Mouse (Mus musculus) A20 (cell line): ENCODE results near the gene Rxfp1.

Experiments used
- DNase-seq: peaks from one replicate; pipeline ENCODE4 v3.0.0-alpha.2; 2011; ENCODE audit warnings: low read depth, low spot score

The Rxfp1 gene

DNA sequence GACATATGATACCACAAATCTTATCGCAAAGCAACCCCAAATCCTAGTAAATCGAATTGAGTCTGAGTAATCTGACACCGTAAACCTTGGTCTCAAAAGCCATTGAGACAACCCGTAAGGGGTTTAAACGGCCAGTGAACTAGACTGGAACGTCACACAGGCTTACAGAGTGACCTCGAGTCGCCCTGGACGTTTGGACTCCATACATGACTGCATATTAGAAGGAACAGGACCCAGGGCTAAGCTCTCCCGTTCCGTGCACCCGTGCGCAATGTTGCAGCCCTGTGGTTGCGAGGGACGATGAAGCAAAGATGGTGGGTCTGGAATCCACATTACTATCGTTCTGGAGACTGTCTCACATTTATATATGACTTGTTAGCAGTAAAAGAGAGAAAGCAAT, 65.5 kb downstream of the Rxfp1 start:
- no peak for DNase-seq

DNA sequence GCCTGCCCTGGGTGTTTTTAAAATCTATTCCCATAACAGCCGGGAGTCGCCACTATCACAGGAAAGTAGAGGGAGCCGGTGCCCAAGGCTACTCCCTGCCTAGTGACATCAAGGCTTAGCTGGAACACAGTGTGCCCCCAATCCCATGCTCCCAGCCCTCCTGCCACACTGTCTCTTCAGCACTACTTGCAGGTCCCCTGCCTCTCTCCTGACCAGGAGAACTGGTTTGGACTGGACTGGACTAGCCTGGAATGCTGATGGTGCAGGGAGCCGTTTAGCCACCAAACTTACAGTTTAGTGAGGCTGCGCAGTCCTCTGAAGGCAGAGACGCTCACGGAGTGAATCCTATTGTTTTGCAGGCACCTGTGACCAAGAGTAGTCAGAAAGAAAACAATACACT, 67.1 kb downstream of the Rxfp1 start:
- DNase-seq = no peak

DNA sequence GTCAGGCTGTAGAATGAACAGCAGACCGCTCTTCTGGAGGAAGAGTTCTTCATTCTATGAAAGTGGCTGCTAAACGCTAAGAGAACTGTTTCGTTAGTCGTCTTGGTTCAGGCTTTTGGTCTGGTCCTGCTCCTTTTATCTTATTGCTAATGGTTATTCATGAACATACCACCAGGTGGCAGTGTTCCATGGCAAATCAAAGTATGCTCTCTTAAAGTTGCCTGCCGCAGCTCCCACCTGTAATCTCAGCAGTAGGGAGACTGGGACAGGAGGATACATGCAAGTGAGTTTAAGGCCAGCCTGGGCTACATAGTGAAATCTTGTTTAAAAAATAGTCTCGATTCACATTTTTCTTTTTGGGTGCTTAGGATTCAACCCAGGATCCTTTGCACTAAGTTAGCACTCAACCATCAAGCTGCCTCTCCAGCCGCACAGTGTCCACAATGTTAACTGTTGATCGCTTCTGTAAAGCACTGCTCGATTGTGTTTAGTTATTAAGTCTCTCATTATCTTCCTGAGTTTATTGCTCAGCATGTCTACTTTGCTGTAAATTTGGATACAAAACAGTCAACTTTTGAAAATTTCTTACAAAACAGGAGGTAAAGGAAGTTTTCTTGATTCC, 72.8 kb downstream of the Rxfp1 start:
- DNase-seq = peak; percentile 77

DNA sequence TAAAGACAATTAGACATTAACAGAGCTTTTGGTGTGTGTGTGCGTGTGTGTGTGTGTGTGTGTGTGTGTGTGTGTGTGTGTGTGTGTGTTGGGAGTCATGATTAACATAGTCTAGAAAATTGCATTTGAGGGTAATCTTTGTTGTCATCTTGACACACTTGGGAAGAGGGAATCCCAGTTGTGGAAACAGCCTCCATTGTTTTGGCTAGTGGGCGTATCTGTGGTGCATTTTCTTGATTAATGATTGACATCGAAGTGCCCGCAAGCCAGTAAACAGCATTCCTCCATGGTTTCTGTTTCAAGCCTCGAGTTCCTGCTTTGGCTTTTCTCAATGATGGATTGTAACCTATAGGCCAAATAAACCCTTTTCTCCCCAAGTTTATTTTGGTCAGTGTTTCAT, 81.0 kb downstream of the Rxfp1 start:
- no peak for DNase-seq

DNA sequence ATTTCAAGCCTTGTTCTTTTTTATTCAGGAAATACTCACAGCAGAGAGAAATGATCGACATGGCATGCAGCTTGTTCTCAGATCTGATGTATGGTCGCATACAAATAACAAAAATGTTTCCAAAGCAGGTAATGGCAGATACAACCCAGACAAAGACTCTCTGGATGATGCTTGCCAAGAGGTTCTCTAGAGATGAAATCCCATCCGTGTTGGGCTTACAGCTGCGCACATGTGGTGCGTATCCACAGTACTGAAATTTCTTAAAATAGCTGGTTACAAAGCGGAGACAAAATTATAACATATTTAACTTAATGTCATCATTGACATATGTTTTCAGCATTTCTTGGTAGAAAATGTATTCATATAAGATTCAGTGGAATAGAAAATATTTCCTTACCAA, 85.6 kb downstream of the Rxfp1 start:
- no peak for DNase-seq

DNA sequence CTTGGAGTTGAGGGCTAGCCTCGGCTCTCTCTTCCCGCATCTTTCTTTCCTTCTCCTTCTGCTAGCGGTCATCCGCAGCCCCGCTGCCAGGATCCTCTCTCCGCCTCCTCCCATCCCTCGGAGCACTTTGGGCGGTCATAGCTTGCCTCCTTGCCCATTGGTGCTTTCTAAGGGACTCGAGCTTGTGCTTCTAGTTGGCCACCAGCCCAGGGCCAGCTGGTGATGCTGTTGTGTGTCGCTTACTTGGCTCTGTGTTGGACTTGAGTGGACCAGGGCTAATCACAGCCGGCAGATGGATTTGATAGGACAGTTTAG, 108.3 kb downstream of the Rxfp1 start, which contains the start of gene Etfdh:
Etfdh (minus strand) TSS at position 85 of the 315 bp plus-strand sequence.
- no peak for DNase-seq

DNA sequence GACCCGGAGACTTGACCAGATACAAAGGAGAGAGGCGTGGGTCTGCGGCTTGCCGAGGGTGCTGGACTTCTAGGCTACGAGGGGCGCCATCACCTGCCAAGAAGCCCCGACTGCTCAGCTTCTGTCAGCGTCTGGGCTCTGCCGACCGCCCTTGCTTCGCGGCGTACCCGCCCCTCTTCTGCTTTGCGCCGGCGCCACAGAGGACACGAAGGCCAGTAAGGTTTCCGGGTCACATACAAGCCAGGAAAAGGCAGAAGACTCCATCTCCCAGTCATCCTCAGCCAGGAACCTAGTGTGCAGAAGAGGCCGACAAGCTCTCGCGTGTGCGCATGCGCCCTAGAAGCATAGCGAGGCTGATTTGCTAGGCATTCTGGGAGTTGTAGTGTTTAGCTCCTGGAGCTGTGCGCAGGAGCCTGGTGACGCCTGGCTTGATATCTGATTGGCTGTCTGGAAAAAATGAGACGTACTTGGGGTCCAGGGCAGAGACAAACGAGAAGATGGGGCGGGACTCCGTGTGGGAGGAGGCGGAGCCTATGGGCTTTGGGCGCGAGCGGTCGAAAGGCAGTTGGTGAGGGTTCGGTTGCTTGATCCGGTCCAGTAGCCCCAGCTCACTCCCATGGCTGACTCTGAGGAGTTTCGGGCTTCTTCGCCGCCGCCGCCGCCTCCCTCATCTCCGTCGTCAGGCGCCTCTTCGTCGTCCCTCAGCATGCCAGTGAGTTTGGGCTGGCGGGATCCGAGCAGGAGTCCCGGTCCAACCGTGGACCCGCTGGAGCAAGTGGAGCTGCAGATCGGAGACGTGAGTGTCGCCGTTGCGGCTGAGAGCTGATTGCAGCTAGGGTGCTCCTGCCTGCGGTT, 108.9 kb downstream of the Rxfp1 start, which contains the start of gene 4930579G24Rik:
4930579G24Rik (plus strand) TSS at position 519 of the 855 bp plus-strand sequence.
- peak; percentile 99 for DNase-seq

DNA sequence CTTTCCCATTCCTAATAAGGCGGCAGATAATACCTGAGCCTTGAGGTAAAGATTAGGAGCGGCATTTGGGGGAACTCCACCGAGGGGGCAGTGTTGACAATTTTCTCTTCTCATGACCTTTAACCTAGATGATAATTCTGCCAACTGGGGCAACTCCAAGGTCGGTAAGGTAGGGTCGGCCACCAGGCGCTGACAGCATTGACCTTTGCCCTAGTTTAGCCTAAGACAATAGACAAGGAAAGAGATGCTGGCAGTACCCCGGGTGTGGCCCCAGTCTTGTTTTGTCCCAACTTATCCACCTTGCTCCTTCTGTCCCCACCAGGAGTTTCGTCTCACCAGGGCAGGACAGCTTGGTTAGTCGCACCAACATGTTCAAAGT, 109.5 kb downstream of the Rxfp1 start:
- no peak for DNase-seq

DNA sequence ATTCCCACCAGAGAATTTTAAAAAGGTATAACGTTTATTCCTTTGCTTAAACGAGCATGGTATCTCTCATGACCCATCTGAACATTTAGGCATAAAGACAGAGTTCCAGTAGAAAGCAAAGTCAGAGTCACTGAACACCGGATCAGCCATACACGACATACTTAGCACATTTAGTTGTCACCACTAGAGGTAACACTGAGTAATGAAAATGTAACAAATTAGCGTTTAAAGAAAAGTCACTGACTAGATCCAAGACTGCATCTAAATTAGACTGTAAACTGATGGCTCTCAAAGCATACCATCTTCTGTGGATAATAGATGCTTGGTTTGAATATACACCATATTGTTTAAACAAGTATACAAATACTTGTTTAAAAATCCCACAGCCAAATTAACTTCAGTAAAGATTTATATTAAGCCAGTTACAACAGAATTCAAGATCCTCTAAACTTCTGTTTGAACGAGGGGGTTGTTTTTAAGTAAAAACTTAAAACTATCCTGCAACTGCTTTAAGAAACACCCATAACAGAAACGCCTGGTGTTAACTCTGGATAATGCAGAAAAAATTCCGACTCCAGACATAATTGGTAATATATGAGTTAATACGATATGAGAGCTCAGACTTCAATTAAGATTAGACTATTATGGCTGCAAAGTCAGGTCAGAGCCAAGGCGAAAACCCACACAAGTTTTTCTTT, 110.0 kb downstream of the Rxfp1 start:
- peak; percentile 68 for DNase-seq

DNA sequence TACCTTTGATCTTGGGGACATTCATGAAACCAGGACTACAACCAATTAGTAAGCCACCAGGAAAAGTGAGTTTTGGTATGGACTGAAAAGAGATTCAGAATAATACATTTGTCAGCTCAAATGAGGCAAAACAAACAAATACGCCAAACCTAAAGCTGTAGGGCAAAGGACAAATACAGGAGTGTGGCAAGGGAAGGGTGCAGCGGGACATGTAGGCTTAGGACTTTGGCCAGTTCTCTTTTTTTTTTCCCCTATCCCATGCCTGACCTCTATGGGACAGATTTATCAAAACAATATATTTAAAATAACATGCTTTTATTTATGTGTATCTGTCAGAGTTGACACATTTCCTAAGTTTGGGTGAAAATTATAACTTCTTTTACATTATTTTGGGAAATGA, 127.8 kb downstream of the Rxfp1 start:
- no peak for DNase-seq

DNA sequence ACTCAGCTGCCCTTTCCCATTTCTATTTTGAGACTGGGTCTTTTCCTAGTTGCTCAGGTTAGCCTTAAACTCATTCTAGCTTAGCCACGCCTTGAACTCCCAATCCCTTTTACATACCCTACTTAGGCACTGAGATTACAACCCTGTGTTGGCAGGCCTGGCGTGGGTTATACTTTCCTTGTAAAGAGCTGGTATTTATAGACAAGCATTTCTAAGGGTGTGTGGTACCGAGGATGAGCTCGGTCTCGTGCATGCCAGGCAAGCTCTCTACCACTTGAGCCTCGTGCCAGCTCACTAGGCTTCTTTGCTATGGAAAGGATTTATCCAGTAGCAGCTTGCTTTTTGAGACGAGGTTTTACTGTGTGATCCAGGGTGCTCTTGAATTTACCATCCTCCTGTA, 142.2 kb downstream of the Rxfp1 start:
- DNase-seq = no peak

DNA sequence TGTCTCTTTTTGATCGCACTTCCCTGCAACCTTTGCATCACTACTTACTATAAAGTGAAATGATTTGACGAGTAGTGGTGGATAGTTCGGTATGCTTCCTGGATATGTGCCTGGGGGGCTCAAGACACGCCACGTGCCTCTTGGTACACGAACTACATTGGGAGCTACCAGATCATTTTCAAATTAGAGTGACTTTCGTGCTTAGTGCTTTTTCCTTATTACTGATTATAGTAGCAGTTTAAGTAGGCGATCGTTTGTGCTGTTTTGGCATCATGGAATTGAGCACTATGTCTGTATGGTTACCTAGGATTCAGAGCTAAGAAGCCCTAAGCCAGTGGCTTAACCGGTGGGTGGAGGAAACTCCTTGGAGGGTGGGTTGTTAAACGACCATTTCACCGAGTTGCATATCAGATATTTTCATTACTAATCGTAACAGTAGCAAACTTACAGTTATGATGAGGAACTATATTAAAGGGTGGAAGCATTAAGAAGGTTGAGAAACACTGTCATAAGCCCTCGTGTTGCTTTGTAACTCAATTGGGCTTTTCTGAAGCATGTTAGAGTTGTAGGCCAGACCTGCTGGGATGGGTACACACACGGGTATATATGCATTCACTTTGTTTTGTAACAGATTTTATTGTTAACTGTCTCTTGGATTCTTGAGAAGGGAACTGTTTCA, 145.7 kb downstream of the Rxfp1 start:
- DNase-seq = peak; percentile 57
